Mouse (Mus musculus) stomach, postnatal 0 days (tissue): ENCODE results near the gene Tuba1b. TPM values are rescaled to one million over a fixed set of nuclear protein-coding genes. Genes with fewer than 3 reads are reported as not detected.
"Not testable (repeated sequence)": the region's sequence is repeated elsewhere in the genome, so short reads cannot be mapped to it uniquely, and the experiment has no call there.

ENCODE experiments used
- ATAC-seq: fragments of 200-750 bp; cut with Nextera tagmentation; 2 replicates; pipeline ENCODE4 v1.8.0; 2017; ENCODE audit not compliant: low FRiP score, low TSS enrichment
- DNase-seq: peaks from one replicate; pipeline ENCODE4 v3.0.0-alpha.2; 2016; ENCODE audit warnings: low spot score
- H3K27ac ChIP-seq: fragments of 300-500 bp; sonication (generic); replicated peaks from 2 replicates; pipeline ENCODE4 v1.5.1; 2014; ENCODE audit warnings: mild to moderate bottlenecking, control low read depth
- H3K27me3 ChIP-seq: fragments of 300-500 bp; sonication (generic); 2 replicates; pipeline ENCODE4 v1.6.1; 2014; ENCODE audit warnings: low read length; ENCODE audit not compliant: control insufficient read depth, insufficient read depth
- H3K36me3 ChIP-seq: fragments of 300-500 bp; sonication (generic); 2 replicates; pipeline ENCODE4 v1.6.1; 2014; ENCODE audit warnings: low read length, mixed read lengths; ENCODE audit not compliant: control insufficient read depth, insufficient read depth
- H3K4me1 ChIP-seq: fragments of 300-500 bp; sonication (generic); replicated peaks from 2 replicates; pipeline ENCODE4 v1.6.1; 2014; ENCODE audit warnings: antibody characterized with exemption; ENCODE audit not compliant: control insufficient read depth, insufficient read depth
- H3K4me2 ChIP-seq: fragments of 300-500 bp; sonication (generic); replicated peaks from 2 replicates; pipeline ENCODE4 v1.6.1; 2014; ENCODE audit warnings: low read depth, mild to moderate bottlenecking, control low read depth, moderate library complexity
- H3K4me3 ChIP-seq: fragments of 300-500 bp; sonication (generic); 2 replicates; pipeline ENCODE4 v1.5.1; 2014; ENCODE audit warnings: low read depth, low read length, control low read depth
- H3K9ac ChIP-seq: fragments of 300-500 bp; sonication (generic); 2 replicates; pipeline ENCODE4 v1.6.1; 2014; ENCODE audit warnings: mild to moderate bottlenecking, low read length, control low read depth, mixed read lengths
- H3K9me3 ChIP-seq: fragments of 300-500 bp; sonication (generic); 2 replicates; pipeline ENCODE4 v1.6.1; 2016; ENCODE audit warnings: low read length; ENCODE audit not compliant: control insufficient read depth
- CTCF ChIP-seq: IDR thresholded peaks from 2 replicates; pipeline ENCODE4 v1.5.1; 2016; ENCODE audit warnings: antibody characterized with exemption, low read depth, mild to moderate bottlenecking, moderate library complexity
- EP300 ChIP-seq: optimal IDR thresholded peaks from 2 replicates; pipeline ENCODE3; 2016; ENCODE audit warnings: antibody characterized with exemption
- WGBS: fragments of 180-500 bp; shearing (Covaris S2); extraction: QIAGEN DNeasy Blood & Tissue Kit; methylation state at CpG from one replicate; pipeline ENCODE4 v1.1.7; 2014; 5-methylcytosine and 5-hydroxymethylcytosine counted together
- polyA plus RNA-seq: library from polyadenylated mRNA; unstranded; fragments of >200 nt; fragmentation: Nextera tagmentation; extraction: Ambion mirVana; gene quantifications from 2 replicates; pipeline ENCODE4 v1.2.1, GENCODE M21; 2015

Tuba1b gene
- polyA plus RNA-seq, 1 experiment from 2014 or later, result 552 TPM

DNA sequence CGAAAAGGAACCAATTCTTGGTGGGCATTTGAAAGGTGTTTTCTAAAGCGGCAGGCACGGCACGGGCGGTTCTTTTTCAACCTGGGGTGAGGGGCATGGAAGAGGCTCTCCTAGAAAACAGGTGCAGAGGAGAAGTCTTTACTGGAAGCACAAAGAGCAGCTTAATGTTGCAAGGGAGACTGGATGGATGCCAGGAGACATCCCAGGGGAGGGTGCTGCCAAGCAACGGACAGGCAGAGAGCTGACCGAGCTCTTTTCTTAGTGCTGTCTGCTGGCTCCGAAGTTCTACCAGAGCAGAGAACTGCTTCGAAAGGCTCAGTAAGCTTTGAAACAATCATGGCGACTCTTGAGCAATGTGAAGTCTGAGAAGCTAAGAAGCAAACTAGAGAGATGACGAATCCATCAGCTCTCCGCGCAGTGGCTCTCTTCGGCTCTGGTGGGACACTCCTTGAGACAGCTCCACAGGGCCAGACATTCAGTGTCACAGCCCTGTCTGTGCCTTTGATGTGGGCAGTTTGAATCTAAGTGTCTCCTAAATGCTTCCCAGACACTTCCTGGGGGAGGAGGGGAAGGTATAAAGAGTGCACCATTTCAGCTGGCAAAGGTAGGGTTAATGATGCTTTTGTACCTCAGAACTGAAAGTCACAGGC lies 43.5 kb upstream of the Tuba1b start:
- Histone ChIP-seq H3K36me3 (no peaks in the 10 kb centered on the region), H3K9me3 (no peaks in the 10 kb centered on the region), H3K27me3 (no peaks in the 10 kb centered on the region), H3K4me2 (no peak overlapping the region), H3K4me1 (no peaks in the 10 kb centered on the region), H3K4me3 (no peak overlapping the region), H3K9ac (no peak overlapping the region), H3K27ac (peak overlapping the region; percentile 49; the same call in 1 of the 2 replicates)
- TF ChIP-seq CTCF (no peak), EP300 (no peak)
- WGBS, result 63% methylated on average over 14 of the region's 14 CpGs
- ATAC-seq, result no peak; the same call in 1 of the 2 replicates
- DNase-seq, result peak; percentile 55

DNA sequence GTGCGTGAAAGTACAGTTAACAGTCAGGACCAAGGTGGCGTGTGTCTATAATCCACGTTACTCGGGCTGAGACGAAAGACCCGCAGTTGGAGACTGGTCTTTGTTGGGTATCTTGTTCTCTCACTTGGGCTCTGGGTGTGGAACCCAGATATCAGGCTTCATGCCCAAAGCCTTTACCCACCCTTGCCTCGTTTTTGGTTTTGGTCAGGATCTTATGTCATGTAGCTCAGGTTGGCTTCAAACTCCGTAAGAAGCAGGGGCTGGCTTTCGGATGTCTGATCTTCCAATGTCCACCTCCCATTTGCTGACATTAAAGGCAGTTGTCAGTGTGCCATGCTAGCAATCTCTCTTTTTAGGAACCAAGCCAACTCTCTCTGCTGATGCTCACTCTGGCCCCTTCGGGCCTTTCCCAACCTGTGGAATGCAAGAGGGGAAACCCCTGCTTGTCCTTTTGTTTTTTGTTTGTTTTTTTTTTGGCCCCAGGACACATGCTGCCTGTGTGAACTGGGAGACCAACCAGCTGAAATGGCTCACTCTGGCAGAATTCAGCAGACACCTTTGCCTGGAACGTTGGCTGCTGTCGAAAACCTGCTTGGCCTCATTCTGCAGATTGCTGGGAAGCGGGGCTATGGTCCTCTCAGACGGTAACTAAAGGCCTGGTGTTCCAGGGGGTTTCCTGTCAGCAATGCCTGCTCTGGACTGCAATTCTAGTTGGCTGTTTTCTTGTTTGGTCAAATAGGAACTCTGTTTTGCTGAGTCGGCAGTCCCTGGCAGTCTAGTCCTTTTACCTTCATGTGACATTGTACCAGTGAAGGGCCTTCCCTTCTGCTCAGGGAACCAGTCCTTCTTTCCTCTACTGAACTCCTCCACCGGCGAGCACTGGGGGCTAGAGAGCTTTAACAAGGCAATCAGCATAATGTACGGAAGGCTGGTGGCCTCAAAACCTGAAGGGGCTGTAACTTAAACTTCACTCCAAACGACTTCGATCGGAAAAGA lies 42.7 kb upstream of the Tuba1b start:
- Histone ChIP-seq H3K9ac (no peak overlapping the region), H3K4me3 (no peak overlapping the region), H3K36me3 (no peaks in the 10 kb centered on the region), H3K27me3 (no peaks in the 10 kb centered on the region), H3K9me3 (no peaks in the 10 kb centered on the region), H3K27ac (0 out of 2 replicates have a peak overlapping the region, but pooled peaks have one; percentile 49), H3K4me2 (no peak overlapping the region), H3K4me1 (no peaks in the 10 kb centered on the region)
- TF ChIP-seq CTCF (no peak), EP300 (no peak)
- WGBS, result 66% methylated on average over 21 of the region's 21 CpGs
- DNase-seq, result no peak
- no peak for ATAC-seq

DNA sequence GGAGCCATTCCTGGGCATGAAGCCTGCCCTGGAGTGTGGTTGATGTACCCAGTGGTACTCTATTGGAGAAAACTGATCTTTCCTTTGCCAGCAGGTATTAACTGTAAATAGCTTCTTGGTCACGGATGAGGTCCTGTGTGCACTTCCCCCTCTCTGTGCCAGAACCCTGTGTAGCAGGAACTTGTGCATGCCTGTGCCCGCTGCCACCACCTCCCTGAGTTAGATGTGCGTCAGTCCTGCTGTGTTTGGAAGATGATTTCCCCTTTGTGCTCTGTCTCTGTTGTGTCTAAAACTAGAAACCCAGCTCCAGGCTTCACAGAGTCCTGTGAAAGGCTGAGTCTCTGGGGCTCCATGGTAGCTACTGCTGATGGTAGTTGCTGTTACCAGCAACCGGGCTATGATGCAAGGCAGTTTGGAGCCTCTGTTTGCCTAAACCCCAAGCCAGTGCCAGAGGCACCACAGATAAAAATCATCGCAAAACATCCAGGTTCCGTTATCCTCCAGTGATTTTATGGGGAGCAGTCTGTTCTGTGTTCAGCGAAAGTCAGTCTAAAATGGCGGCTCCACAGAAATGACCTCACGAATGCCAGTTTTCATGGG lies 38.8 kb upstream of the Tuba1b start:
- DNase-seq (no peak), ATAC-seq (no peak)
- H3K9ac ChIP-seq, result no peak overlapping the region
- TF ChIP-seq EP300, result no peak
- no peak for TF ChIP-seq CTCF
- H3K4me3 ChIP-seq, result no peak overlapping the region
- H3K9me3 ChIP-seq, result no peaks in the 10 kb centered on the region
- H3K27ac ChIP-seq, result no peak overlapping the region
- WGBS, result 84% methylated on average over 9 of the region's 9 CpGs
- no peak overlapping the region for H3K4me2 ChIP-seq
- no peaks in the 10 kb centered on the region for H3K27me3 ChIP-seq
- H3K36me3 ChIP-seq, result no peaks in the 10 kb centered on the region
- no peaks in the 10 kb centered on the region for H3K4me1 ChIP-seq

DNA sequence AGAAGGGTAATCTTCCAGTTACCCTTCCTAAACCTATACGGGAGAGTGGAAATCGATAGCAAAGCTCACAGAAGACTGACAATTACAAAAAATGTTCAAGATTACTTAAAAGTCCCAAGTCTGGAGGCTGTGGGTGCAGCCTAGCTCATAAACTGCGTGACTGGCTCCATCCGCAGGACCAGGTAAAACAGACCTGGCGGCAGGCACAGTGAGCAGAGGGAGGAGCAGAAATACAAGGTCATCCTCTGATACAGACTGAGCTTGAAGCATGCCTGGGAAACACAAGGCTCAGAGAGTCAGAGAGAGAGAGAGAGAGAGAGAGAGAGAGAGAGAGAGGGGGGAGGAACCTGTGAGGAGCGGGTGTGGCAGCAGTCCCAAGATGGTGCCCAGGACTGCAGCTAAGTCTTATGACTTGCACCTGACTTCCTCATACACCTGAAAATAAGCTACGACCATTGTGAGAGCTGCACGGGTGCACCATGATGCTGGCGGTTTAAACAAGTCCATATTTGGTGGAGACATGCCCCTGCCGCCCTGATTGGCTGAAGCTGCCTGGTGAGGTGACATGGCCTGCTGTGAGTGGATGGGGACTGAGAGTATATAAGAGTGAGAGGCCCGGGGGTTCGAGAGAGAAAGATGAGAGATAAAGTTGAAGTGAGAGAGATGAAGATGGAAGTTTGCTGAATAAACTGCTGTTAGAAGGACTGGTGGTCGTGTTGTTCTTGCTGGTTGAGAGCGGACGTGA lies 37.4 kb upstream of the Tuba1b start:
- WGBS, result 65% methylated on average over 15 of the region's 15 CpGs
- not testable (repeated sequence) for H3K4me1 ChIP-seq, H3K27me3 ChIP-seq, H3K4me3 ChIP-seq, H3K4me2 ChIP-seq, DNase-seq, H3K9me3 ChIP-seq, H3K9ac ChIP-seq, ATAC-seq, H3K27ac ChIP-seq, H3K36me3 ChIP-seq

DNA sequence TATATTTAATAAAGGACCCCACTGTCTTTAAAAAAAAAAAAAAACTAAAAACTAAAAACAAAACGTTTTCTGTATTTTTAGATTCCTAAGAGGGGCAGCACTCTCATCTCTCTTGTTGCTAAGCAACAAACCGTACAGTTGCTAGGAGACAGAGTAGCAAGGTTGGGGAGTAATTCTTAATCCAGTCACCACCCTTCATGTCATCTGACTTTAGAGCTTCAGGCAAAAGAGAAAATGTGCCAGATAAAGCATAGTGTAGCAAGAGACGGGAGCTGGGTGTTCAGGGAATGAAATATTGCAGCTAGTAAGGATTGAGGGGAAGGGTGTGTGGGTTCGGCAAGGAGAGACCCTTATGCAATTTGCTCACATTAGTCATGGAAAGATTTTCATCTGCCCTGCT lies 36.7 kb upstream of the Tuba1b start:
- WGBS, result 38% methylated on average over 4 of the region's 4 CpGs
- Histone ChIP-seq H3K27me3 (no peaks in the 10 kb centered on the region), H3K36me3 (no peaks in the 10 kb centered on the region), H3K4me2 (no peak overlapping the region), H3K4me3 (no peak overlapping the region), H3K9me3 (no peaks in the 10 kb centered on the region), H3K4me1 (no peaks in the 10 kb centered on the region), H3K9ac (no peak overlapping the region), H3K27ac (no peak overlapping the region)
- TF ChIP-seq CTCF, result no peak
- no peak for TF ChIP-seq EP300
- ATAC-seq (no peak), DNase-seq (no peak)
